Mouse (Mus musculus): Measurements from ENCODE around the gene Exoc6b.
A peak's percentile ranks its signal among the peaks of the same experiment; 100 is the strongest.

DNA sequence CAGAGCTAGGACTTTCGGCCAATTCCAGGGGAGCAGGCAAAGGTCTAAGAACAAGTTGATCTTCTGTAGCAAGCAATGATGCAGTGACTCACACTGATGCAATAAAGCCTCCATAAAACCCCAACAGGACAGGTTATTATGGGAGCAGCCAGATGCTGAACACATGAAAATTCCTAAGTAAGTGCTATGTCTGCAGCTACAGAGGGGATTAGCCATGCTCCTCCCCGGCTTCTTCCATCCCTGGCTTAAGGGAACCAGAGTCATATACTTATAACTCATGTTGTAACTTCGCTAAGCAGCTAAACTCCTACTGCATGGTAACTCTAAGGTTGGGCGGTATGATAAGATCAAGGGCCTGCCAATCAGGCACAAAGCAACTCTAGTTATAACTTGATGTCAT lies 18.1 kb upstream of the Exoc6b start:
- TF ChIP-seq MAX (IDR thresholded peaks at IDR 0.05) (peak; percentile 28), CTCF (IDR thresholded peaks at IDR 0.05; ENCODE audit: control insufficient read depth, insufficient read depth, insufficient read length) (no peak), USF1 (IDR thresholded peaks at IDR 0.05; ENCODE audit: low read depth) (no peak), MYOD1 (IDR thresholded peaks at IDR 0.05; ENCODE audit: control insufficient read depth, insufficient read length, low read depth) (no peak)
